Mouse (Mus musculus): ENCODE measurements around the gene Ncam1. TPM values are rescaled to one million over a fixed set of nuclear protein-coding genes. Genes with fewer than 3 reads are reported as not detected.

The Ncam1 gene
- polyA plus RNA-seq, 1 experiment from 2014 or later = 80.0 TPM

DNA sequence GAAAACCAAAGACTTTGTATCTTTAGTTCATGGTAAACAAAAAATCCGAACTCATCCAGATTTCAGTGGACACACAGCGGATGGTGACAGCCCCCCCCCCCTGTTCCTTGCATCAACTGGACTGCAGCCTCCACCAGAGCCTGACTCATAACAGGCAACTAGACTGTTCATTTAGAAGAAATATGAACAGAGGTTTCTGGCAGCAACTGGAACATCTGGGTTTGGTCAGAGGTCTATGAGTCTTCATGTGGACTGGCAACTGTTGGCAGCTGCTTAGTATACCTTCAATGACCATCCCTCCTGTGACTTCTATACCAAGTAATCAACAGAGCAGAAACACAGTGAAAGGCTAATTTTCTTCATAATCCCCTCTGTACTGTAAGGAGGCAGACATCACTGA lies 154.4 kb downstream of the Ncam1 start:
- no peak for ATAC-seq (ENCODE audit: insufficient number of reproducible peaks, low FRiP score)

DNA sequence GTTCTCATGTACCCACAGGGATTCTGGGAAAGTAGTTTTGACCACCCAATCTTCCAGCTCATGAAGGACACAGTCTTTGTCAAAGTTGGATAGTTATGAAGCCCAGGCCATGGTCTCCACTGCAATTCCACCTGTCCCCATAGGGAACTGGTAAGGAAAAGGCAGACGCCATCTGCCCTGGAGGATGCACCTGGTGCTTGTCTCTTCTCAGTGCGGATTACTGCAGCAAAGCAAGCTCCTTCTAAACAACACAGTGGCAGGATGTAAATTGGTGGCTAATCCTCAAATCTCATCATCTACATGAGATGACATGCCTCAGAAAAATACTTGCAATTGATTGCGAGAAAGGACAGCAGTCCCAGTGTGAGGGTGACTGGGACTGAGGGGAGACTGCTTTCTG lies 158.0 kb downstream of the Ncam1 start:
- Histone ChIP-seq H3K27ac (ENCODE audit: poor library complexity, severe bottlenecking) (no peak overlapping the region), H3K4me1 (replicated peaks) (no peaks in the 10 kb centered on the region), H3K27me3 (replicated peaks) (no peaks in the 10 kb centered on the region), H3K9ac (no peak overlapping the region), H3K4me2 (no peak overlapping the region), H3K4me3 (no peak overlapping the region), H3K36me3 (no peaks in the 10 kb centered on the region), H3K9me3 (replicated peaks) (no peaks in the 10 kb centered on the region)
- 88% methylated on average over 3 of the region's 3 CpGs for WGBS
- no peak for ATAC-seq (ENCODE audit: insufficient number of reproducible peaks, low FRiP score)

More for the DNA sequence above, 154.4 kb downstream of the Ncam1 start:
- 96% methylated on average over 2 of the region's 2 CpGs for WGBS
- Histone ChIP-seq H3K4me3 (no peak overlapping the region), H3K36me3 (peaks cover 9% of the 10 kb centered on the region), H3K4me1 (replicated peaks) (no peaks in the 10 kb centered on the region), H3K4me2 (no peak overlapping the region), H3K9me3 (replicated peaks) (peaks cover 10% of the 10 kb centered on the region), H3K9ac (no peak overlapping the region), H3K27ac (ENCODE audit: poor library complexity, severe bottlenecking) (no peak overlapping the region), H3K27me3 (replicated peaks) (no peaks in the 10 kb centered on the region)

DNA sequence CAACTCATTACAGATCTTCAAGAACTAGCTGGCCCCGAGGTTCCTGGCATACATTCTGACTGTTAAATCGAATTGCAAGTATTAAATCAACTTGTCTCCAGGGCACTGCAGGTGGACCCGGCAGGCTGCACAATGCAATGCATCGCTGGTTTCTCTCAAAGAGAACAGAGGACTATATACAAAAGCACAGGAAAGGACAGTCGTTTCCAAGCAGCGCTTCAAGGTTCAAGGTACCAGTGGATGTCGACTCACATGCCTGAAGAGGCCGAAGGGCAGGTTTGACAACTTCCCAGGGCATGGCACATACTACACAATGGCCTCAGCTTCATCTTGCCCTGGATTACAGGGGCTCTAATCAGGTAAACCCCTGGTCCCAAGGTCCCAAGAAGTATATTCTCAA lies 158.6 kb downstream of the Ncam1 start:
- H3K36me3 ChIP-seq = no peaks in the 10 kb centered on the region
- no peak overlapping the region for H3K4me2 ChIP-seq
- WGBS = 80% methylated on average over 8 of the region's 8 CpGs
- ATAC-seq (ENCODE audit: insufficient number of reproducible peaks, low FRiP score) = no peak
- H3K4me3 ChIP-seq = no peak overlapping the region
- H3K27ac ChIP-seq (ENCODE audit: poor library complexity, severe bottlenecking) = no peak overlapping the region
- H3K9me3 ChIP-seq (replicated peaks) = no peaks in the 10 kb centered on the region
- no peaks in the 10 kb centered on the region for H3K4me1 ChIP-seq (replicated peaks)
- no peak overlapping the region for H3K9ac ChIP-seq
- H3K27me3 ChIP-seq (replicated peaks) = no peaks in the 10 kb centered on the region

DNA sequence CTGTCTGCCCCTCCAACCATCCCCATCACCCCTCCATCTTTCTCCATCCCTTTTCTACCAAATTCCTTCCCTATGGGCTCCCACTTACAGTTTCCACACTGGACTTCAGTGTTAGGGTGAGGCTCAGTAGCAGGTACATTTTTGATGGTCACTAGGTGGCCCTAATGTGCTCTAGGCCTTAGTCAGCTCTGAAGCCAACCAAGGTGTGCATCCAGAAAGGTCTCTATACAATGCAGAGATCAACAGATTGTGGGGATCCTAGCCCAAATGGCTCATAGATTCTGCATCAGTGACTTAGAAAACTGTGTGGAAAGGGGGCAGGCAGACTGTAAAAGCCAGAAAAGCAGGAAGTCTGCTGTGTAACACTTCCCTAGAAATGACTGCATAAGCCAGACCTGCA lies 160.8 kb downstream of the Ncam1 start:
- H3K36me3 ChIP-seq = no peaks in the 10 kb centered on the region
- no peaks in the 10 kb centered on the region for H3K4me1 ChIP-seq (replicated peaks)
- no peak overlapping the region for H3K4me2 ChIP-seq
- no peaks in the 10 kb centered on the region for H3K27me3 ChIP-seq (replicated peaks)
- no peaks in the 10 kb centered on the region for H3K9me3 ChIP-seq (replicated peaks)
- H3K27ac ChIP-seq (ENCODE audit: poor library complexity, severe bottlenecking) = no peak overlapping the region
- no peak overlapping the region for H3K9ac ChIP-seq
- no peak overlapping the region for H3K4me3 ChIP-seq
- ATAC-seq (ENCODE audit: insufficient number of reproducible peaks, low FRiP score) = no peak

DNA sequence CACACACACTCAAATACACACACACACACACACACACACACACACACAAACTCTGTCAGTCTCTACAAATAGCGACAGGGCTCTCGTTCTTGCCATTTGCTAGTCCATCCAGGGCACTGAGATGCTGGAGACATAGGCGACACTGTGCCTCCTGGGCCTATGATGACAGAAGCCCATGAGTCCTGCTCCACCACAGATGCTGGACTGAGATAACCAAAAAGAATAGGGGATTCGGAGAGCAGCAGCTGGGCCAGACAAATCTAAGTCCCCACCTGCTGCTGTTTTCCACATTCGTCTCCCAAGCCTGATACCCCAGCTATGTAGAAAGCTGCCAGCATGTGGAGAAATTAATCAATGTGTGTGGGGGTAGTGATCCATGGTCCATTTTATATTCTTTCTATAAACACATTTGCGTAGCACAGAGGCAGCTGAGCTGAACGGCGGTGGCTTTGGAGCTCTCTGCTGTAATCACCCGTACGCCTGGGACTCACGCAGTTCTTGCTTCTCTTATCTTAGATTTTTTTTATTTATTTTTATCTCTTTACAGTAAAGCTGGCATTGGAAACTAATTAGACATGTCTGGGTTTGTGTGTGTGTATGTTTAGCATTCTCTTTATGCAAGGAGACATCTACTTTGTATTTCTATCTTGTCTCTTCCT lies 162.9 kb downstream of the Ncam1 start:
- ATAC-seq (ENCODE audit: insufficient number of reproducible peaks, low FRiP score) = no peak
- WGBS = 73% methylated on average over 11 of the region's 11 CpGs
- H3K36me3 ChIP-seq = no peaks in the 10 kb centered on the region
- no peak overlapping the region for H3K4me2 ChIP-seq
- no peak overlapping the region for H3K27ac ChIP-seq (ENCODE audit: poor library complexity, severe bottlenecking)
- no peak overlapping the region for H3K9ac ChIP-seq
- H3K27me3 ChIP-seq (replicated peaks) = no peaks in the 10 kb centered on the region
- H3K9me3 ChIP-seq (replicated peaks) = no peaks in the 10 kb centered on the region
- no peaks in the 10 kb centered on the region for H3K4me1 ChIP-seq (replicated peaks)
- no peak overlapping the region for H3K4me3 ChIP-seq

DNA sequence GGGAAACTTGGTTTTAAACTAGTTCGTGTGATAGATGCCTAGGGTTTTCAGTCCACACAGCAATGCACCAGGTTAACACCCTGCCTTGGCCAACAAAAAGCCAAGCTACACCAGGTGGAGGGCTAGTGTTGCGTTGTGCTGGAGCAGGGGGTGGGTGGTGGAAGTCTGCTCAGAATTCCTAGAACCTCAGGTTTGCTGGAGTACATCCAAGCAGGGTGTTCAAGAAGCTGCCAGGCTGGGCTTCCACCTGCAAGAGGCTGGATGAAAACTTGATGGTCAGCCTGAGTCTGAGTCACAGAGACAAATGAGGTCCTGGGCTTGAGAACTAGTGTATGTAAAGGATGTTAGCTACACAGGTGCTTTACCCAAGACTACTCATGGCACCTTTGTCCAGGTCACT lies 166.1 kb downstream of the Ncam1 start:
- no peak overlapping the region for H3K4me2 ChIP-seq
- 90% methylated on average over 2 of the region's 2 CpGs for WGBS
- H3K27ac ChIP-seq (ENCODE audit: poor library complexity, severe bottlenecking) = no peak overlapping the region
- H3K36me3 ChIP-seq = no peaks in the 10 kb centered on the region
- no peak overlapping the region for H3K9ac ChIP-seq
- no peak overlapping the region for H3K4me3 ChIP-seq
- H3K27me3 ChIP-seq (replicated peaks) = no peaks in the 10 kb centered on the region
- no peaks in the 10 kb centered on the region for H3K9me3 ChIP-seq (replicated peaks)
- no peak for ATAC-seq (ENCODE audit: insufficient number of reproducible peaks, low FRiP score)
- no peaks in the 10 kb centered on the region for H3K4me1 ChIP-seq (replicated peaks)

DNA sequence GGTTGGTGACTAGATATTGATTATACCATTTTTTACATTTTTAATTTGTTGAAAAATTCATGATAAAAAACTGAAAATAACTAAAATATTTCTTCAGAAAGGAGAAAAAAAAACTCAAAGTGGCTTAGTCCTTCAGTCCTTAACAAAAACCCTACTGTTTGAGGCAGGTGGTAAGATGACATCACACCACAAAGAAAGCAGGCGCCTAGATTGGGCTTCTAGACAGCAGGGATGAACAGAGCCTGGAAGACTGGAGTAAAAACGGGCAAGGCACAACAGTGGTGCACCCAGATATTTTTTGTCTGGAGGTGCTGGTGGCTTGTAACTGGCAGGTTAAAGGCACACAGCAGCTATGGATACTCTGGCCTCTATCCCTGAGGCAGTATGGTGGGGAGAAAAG lies 168.4 kb downstream of the Ncam1 start:
- Histone ChIP-seq H3K9ac (no peak overlapping the region), H3K9me3 (replicated peaks) (no peaks in the 10 kb centered on the region), H3K27ac (ENCODE audit: poor library complexity, severe bottlenecking) (no peak overlapping the region), H3K4me2 (no peak overlapping the region), H3K4me3 (no peak overlapping the region), H3K36me3 (no peaks in the 10 kb centered on the region), H3K27me3 (replicated peaks) (no peaks in the 10 kb centered on the region), H3K4me1 (replicated peaks) (0 out of 2 replicates have a peak, but pooled peaks cover 5% of the 10 kb centered on the region)
- ATAC-seq (ENCODE audit: insufficient number of reproducible peaks, low FRiP score) = no peak
- 72% methylated on average over 2 of the region's 2 CpGs for WGBS

DNA sequence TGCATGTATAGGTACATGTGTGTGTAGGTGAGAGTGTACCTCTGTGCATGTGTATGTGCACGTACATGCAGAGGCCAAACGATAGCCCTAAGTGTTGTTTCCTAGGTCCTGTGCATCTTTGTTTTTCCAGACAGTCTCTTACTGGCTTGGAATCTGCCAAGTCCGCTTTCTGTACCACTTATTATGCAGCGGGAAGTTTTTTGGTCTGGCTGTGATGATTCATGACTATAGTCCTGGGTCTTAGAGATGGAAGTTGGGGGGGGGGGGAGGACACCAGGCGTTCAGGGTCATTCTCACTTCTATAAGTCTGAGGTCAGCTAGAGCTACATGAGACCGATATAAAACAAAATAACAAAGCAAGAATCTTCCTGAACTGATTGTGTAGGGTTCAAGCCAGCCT lies 173.8 kb downstream of the Ncam1 start:
- no peaks in the 10 kb centered on the region for H3K36me3 ChIP-seq
- no peak overlapping the region for H3K27ac ChIP-seq (ENCODE audit: poor library complexity, severe bottlenecking)
- H3K9ac ChIP-seq = no peak overlapping the region
- no peaks in the 10 kb centered on the region for H3K27me3 ChIP-seq (replicated peaks)
- 84% methylated on average over 6 of the region's 6 CpGs for WGBS
- no peak overlapping the region for H3K4me2 ChIP-seq
- ATAC-seq (ENCODE audit: insufficient number of reproducible peaks, low FRiP score) = no peak
- 0 out of 2 replicates have a peak, but pooled peaks cover 5% of the 10 kb centered on the region for H3K4me1 ChIP-seq (replicated peaks)
- H3K4me3 ChIP-seq = no peak overlapping the region
- H3K9me3 ChIP-seq (replicated peaks) = no peaks in the 10 kb centered on the region

DNA sequence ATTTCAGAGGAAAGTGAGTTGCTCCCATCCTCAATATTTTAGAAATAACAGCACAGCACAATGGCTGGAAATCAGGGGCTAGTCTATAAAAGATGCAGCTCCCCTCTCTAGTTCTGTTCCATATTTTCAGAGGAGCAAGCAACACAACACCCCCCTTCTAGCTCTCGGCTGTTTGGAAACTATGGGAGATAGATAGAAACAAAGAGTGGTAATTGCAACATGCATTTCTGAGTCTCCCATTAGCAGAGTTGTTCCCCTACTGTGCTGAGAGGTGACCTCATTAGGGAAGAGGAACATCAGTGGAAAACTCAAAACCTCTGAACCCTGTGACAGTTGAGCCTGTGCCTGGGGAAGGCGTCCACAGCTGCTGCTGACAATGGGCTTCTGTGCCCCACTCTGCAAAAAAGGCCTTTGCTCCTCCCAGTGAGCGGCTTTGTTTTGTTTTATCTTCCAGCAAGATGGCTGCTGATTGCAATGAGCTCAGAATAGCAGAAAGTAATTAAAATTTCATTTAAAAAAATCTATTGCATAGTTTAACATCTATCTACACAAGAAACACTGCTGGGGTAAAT lies 174.7 kb downstream of the Ncam1 start:
- H3K27me3 ChIP-seq (replicated peaks) = no peaks in the 10 kb centered on the region
- 46% methylated on average over 3 of the region's 3 CpGs for WGBS
- no peaks in the 10 kb centered on the region for H3K36me3 ChIP-seq
- H3K9ac ChIP-seq = no peak overlapping the region
- ATAC-seq (ENCODE audit: insufficient number of reproducible peaks, low FRiP score) = no peak
- H3K4me1 ChIP-seq (replicated peaks) = 0 out of 2 replicates have a peak, but pooled peaks cover 5% of the 10 kb centered on the region
- no peak overlapping the region for H3K4me3 ChIP-seq
- H3K4me2 ChIP-seq = no peak overlapping the region
- H3K27ac ChIP-seq (ENCODE audit: poor library complexity, severe bottlenecking) = no peak overlapping the region
- no peaks in the 10 kb centered on the region; the same call in 1 of the 2 replicates for H3K9me3 ChIP-seq (replicated peaks)

DNA sequence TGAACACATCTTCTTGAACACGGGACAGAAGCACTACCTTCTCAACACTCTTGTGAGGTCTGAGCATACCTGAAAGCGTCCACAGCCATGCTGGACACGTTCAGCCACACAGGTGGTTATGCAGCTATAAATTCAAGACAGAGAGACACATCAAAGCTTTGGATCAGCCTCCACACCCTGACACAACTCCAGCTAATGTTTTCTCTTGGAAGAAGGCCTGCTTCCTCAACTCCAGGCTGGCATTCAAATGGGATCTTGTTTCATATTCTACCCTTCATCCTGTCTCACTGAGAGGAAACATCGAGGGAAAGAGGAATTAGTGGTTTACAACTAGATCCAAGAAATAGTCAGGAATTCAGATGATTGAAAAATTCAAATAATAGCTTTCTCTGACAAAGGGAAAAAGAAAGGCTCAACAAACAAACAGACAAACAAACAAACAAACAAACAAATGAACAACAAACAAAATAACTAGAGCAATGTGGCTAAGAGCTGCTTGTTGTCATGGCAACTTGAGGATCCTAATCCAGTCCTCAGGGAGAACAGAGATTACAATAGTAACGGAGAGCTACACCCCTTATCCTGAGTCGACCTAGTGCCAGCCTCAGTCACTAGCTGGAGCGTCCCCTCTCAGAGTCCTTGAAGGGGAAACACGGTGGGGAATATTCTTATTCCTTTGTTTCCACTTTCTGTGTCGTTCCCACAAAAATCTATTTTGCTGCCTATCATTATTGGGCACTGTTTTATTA lies 175.6 kb downstream of the Ncam1 start:
- 66% methylated on average over 9 of the region's 9 CpGs for WGBS
- Histone ChIP-seq H3K9me3 (replicated peaks) (no peaks in the 10 kb centered on the region; the same call in 1 of the 2 replicates), H3K27ac (ENCODE audit: poor library complexity, severe bottlenecking) (no peak overlapping the region), H3K9ac (no peak overlapping the region), H3K36me3 (no peaks in the 10 kb centered on the region), H3K27me3 (replicated peaks) (no peaks in the 10 kb centered on the region), H3K4me2 (no peak overlapping the region), H3K4me3 (no peak overlapping the region), H3K4me1 (replicated peaks) (0 out of 2 replicates have a peak, but pooled peaks cover 5% of the 10 kb centered on the region)
- ATAC-seq (ENCODE audit: insufficient number of reproducible peaks, low FRiP score) = no peak

DNA sequence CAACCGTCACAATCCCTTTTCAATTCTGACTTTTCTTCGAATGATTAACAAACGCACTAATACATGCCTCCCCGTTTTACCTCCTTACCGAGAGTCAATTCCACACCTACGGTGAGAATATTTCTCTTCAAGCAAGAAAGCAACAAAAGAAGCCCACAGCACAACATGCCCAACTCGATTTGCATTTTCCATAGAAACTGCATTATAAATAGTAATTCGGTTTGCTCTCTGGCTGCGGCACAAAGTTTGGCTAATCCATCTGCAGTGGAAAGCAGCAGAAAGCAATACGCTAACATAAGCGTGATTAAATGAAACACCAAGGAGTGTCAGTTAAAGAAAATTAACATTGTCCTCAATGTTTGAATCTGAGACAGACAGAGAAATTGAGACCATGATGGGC lies 177.0 kb downstream of the Ncam1 start:
- no peak overlapping the region for H3K9ac ChIP-seq
- no peak overlapping the region for H3K4me3 ChIP-seq
- H3K9me3 ChIP-seq (replicated peaks) = no peaks in the 10 kb centered on the region; the same call in 1 of the 2 replicates
- H3K36me3 ChIP-seq = no peaks in the 10 kb centered on the region
- no peak for ATAC-seq (ENCODE audit: insufficient number of reproducible peaks, low FRiP score)
- no peak overlapping the region for H3K4me2 ChIP-seq
- H3K4me1 ChIP-seq (replicated peaks) = peaks cover under 1% of the 10 kb centered on the region
- no peak overlapping the region for H3K27ac ChIP-seq (ENCODE audit: poor library complexity, severe bottlenecking)
- no peaks in the 10 kb centered on the region for H3K27me3 ChIP-seq (replicated peaks)
- WGBS = 91% methylated on average over 11 of the region's 11 CpGs

Measured in heart, embryonic 12.5 days (tissue).